Mouse (Mus musculus) ZHBTc4 (cell line): ENCODE measurements at regions not wholly inside any gene's neighbourhood (a gene's known extent, or its start where the extent isn't known, plus 50 kb on each side); places are given as distances from the start of the nearest gene placed in this dataset.

Experiments used
- DNase-seq: peaks from one replicate; pipeline ENCODE4 v3.0.0-alpha.2; 2011; ENCODE audit warnings: low read depth, low spot score

- no peak for DNase-seq
These were observed 266.8 kb downstream of the Tns1 start for GRCm38 (mm10) chr1:73857497-73857896.

DNA sequence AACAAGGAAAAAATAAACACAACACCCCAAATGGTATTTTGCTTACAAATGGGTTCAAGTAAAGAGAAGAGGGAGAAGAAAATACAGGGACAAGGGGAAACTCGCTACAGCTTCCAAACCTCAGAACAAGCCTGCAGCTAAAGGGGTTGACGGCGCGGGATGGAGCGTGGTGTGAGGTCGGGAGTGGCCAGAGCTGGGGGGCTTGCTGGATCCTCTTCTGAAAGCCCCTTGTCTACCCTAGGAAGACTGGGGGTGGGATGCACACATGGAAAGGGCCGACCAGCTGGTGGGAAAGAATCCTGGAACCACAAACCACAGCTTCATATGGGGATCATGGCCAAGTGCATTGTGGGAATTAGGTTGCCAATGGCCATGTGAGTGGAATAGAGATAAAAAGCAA lies 267.4 kb downstream of the Tns1 start:
- no peak for DNase-seq

DNA sequence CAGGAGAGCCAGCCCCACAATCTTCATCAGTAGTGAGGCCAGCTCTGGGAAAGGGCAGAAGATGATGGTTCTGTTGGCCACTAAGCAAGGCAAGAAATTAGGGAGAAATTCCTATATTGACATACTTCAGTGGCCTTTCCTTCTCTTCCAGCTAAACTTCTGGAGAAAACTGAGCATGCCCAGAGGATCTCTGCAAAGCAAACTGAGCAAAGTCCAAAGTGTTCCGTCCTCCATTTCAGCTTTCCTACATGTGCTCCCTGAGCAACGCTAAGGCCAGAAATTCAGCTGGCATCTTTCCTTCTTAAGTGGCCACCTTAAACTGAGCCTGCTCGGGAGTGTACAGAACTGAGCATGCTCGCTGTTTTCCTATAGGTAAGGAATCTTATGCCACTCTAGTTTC lies 268.9 kb downstream of the Tns1 start:
- DNase-seq: no peak

- DNase-seq: no peak
These were observed 270.4 kb downstream of the Tns1 start for GRCm38 (mm10) chr1:73853851-73854250.

- no peak for DNase-seq
These were observed 273.9 kb downstream of the Tns1 start for GRCm38 (mm10) chr1:73850173-73851014.

GRCm38 (mm10) chr1:73848370-73848769 lies 275.9 kb downstream of the Tns1 start:
- DNase-seq: no peak

GRCm38 (mm10) chr1:73847126-73847525 lies 277.1 kb downstream of the Tns1 start:
- no peak for DNase-seq

DNA sequence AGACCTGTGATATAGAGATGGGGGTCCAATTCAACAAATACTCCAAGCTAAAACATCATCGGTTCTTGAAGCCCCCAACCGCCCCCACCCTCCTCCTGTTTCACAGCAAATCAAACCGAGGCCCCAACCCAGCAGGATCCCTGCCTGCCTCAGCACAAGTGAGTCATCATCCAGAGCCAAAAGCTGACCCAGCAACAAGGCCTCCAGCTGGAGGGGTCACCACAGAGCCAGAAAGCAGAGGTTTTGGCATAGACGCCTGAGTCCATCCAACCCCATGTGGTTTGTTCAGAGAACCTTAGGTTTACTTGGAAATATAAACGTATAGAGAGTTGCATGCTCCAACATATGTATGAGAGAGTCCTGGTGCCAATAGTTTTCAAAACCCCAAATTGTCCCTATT lies 279.1 kb downstream of the Tns1 start:
- DNase-seq: no peak

- no peak for DNase-seq
These were observed 279.7 kb downstream of the Tns1 start for GRCm38 (mm10) chr1:73844574-73844973.

DNA sequence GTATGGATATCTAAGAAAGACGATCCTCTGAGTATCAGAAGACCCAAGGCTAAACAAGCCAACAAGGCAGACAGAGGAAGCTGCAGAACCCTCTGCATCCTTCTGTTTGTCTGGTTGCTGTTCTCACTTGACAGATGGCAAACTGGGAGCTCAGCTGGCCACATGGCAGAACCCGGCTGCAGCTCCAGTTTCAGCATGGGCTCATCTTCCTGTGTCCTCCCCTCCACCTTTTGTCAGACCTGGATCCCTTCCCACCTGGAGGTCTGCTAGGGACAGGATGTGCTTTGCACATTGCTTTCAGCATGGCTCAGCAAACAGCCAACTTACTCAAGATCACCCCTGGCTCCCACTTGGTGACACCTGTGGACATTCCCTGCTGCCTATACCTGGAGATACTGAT lies 284.9 kb downstream of the Tns1 start:
- no peak for DNase-seq

DNA sequence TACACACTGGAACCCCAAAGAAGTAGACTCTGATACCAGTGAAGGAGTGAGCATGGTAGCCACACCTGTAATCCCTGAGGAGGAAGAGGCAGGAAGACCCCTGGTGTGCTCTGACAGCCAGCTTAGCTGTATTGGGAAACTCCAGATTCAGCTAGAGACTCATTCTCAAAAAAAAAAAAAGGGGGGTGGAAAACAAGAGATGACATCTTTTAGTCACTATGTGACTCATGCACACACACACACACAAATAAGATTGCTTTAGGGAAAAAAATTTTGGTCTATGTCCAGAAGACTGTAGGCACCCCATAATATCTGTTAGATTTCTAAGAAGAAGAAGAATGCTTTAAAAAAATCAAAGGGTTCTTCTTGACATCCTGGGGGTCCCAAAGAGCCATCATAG lies 287.6 kb downstream of the Tns1 start:
- DNase-seq: no peak

DNA sequence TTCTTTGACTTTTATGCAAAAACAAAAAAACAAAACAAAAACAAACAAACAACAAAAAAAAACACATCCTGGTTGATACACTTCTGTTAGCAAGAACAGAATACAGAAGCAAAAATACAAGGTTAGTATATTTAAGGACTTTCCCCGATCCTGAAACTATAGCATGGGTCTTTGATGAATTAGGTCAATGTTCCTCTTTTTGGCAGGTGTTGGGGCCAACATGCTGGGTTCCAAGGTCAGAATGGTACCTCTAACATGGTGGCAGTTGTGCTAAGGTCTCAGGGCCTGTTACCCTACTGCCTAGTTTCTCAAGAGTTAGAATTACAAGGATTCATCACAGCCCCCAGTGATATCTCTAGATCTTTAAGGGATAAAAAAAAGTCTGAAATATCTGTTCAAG lies 289.7 kb downstream of the Tns1 start:
- DNase-seq: no peak

DNA sequence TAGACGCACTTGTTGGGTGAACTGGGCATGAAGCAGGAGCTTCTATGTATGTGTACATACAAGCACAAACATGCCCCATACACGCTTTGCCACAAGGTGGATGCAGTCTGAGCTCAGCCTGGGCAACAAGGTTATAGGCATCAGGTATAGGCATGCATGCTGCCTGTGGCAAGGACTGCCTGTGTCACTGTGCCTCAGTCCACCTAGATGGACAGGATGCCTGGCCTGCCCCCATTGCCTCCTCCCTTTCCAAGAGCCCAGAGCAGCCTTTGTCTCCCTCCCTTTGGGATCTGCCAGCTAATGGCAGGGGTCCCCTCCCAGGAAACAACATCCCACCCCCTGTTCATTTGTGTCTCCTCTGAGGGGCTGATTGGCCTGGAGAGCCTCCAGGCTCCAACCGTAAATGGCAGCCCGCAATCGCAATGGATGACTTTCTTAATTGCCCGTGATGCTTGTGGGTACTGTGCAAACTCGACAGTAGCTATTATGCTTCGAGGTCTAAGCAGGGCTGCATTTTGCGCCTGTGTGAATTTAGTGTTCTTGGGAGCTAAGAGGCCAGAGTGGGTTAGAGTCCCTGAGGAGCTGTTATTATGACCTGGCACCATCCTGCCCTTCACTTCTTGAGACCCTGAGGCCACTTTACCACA lies 293.6 kb downstream of the Tns1 start:
- no peak for DNase-seq

GRCm38 (mm10) chr1:73828996-73829395 lies 295.3 kb downstream of the Tns1 start:
- peak; percentile 13 for DNase-seq

DNA sequence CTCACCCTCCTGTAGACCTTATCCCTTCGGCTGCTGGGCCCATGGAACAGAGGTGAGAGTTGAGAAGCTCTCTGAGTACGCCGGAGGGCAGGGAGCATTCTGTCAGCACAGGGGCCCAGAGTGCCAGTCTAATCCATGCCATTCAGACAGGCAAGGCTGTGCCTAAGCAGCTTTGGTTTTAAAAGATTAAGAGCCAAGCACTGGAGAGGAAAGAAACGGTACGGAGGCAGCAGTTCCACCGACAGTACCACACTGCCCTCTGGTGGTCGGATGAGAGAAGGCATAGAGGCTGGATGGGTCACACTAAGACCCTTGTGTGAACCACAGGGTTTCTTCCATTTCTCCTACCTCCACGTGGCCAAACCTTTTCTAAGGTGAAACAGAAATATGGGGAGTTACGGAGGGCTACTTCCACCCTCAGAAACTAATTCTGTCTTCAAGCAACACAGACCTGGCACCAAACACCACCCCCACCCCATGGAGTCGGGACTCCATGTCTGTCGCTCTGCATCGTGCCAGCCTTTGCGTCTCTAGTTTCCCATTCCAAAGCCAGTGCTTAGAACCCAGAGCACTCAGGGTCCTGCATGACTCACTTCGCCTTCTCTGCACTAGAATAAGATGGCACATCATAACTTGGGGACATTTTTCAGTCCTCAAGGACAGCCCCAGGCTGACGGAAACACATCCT lies 297.9 kb downstream of the Tns1 start:
- DNase-seq: peak; percentile 85

GRCm38 (mm10) chr1:73824406-73825184 lies 299.7 kb downstream of the Tns1 start:
- no peak for DNase-seq

- DNase-seq: no peak
These were observed 300.5 kb downstream of the Tns1 start for GRCm38 (mm10) chr1:73823726-73824125.

DNA sequence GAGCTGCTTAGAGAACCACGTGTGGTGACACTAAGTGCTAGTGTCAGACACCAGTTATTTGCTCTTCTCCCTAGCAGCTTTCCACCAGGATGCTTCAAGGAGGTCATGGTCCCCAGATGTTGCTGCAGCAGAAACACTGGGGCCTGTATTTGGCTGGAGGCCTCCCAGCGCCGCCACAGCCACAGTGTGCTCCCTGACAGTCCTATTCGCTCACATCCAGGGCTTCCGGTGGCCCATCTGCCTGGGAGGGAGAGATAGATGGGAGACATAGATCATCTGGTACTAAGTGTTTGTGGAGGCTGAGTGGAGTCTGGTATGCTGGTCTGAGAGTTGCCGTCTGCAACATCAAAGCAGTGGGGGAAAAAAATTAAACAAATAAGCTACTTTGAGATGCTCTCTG lies 301.6 kb downstream of the Tns1 start:
- no peak for DNase-seq

GRCm38 (mm10) chr1:73820701-73821100 lies 303.5 kb downstream of the Tns1 start:
- no peak for DNase-seq

GRCm38 (mm10) chr1:73807206-73807605 lies 317.0 kb downstream of the Tns1 start:
- no peak for DNase-seq

GRCm38 (mm10) chr1:73805156-73805555 lies 319.1 kb downstream of the Tns1 start:
- peak; percentile 42 for DNase-seq

DNA sequence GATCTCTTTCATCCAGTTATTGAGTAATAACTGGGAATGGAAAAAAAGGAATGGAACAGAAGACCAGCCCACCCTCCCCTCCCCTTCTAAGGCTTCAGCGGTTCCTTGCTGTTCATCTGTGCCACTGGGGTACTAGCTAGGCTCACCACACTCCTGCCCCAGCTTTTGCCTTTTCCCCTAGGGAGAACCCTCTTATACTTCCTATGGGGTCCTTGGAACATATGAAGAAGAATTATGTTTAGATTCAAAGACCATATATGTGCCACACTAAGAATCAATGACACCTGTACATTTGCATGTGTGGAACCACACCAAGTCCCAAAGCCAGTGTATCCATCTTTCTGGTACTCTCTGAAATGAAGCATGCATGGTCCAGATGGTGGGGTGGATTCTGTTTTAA lies 324.3 kb downstream of the Tns1 start:
- no peak for DNase-seq
